Mouse (Mus musculus) 3T3-L1 (cell line): ENCODE results near the gene 4921524J17Rik.

Experiments
- DNase-seq: peaks from one replicate; pipeline ENCODE4 v3.0.0-alpha.2; 2015; ENCODE audit warnings: low read depth, low spot score

Gene 4921524J17Rik

DNA sequence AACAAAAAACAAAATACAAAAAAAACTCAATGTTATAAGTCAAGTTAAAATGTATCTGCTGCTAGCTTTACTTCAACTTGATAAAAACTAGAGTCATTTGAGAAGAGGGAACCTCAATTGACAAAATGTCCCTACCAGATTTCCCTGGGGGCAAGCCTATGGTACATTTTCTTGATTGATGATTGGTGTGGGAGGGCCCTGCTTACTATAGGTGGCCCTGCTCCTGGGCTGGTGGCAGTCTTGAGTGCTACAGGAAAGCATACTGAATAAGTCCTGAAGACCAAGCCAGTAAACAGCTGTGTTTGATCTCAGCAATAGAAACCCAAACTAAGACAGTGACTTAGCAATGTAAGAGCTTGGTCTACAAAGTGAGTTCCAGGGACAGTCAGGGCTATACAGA, 11.5 kb upstream of the 4921524J17Rik start:
- DNase-seq: no peak

DNA sequence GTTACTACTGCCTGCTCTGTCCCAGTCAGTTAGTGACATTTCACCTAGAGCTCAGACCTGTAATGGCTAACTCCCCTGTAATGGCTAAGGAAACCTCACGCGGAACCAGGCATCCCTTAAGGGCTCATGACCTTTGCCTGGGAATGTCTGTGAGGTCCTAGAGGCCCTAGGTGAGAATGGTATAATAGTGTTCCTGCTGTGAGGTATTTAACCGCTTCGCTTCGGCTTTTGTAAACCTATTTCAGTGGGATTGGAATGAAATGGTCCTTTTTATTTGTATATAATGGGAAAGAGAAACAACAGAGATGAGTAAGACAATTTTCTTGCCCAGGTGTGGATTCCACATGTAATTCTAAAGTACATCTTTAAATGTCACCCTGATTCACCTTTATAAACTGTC, 8.9 kb upstream of the 4921524J17Rik start:
- no peak for DNase-seq

DNA sequence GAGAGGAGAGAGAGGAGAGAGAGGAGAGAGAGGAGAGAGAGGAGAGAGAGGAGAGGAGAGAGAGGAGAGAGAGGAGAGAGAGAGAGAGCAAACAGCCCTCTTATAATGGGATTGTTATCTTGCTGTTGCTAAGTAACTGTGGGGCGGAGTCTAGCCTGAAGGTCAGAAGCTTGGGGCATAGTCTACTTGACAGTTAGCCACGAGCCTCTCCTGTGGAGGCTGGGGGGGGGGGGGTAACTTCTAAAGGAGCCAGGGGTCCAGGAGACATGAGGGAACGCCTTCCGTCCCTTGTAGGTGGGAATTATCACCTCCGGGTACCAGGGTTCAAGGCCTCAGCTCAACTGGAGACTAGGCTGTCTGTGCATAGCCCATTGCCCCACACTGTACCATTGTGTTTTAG, 3.1 kb upstream of the 4921524J17Rik start:
- DNase-seq: no peak

DNA sequence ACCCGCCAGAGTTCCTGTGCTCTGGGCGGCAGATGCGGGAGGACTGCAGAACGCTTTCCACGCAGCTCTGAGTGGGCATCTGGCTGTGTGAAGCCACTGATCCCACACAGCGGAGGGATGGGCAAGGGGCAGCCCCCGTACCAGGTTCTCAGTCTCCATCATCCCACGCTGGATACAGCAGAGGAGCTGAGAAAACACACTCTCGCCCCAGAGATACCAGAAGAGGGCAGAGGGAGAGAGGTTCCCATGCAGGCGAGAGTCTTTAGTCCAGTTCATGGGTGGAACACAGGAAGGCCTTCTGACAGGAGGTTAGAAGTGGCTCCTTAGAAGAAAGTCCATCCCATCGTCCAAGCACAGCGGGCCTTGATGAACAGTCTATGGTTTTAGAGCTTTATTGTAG, 2.2 kb upstream of the 4921524J17Rik start:
- no peak for DNase-seq

DNA sequence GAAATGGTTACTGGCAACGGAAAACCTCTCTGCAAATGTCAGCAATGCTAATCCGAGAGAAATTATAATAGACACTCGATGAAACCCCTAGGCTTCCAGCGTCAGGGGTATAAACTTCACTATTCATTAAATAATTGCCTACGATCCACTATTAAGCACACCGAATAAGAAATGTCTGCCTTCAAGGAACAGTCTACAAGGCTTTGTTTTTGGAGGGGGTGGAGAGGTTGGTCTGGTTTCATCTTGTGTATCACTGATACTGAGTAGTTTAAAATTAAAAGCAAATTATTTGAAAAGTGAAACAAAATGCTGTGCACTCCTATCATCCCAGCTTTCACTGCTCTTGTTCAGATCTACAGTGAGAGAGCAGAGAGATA, 372 bp upstream of the 4921524J17Rik start:
- DNase-seq: no peak

DNA sequence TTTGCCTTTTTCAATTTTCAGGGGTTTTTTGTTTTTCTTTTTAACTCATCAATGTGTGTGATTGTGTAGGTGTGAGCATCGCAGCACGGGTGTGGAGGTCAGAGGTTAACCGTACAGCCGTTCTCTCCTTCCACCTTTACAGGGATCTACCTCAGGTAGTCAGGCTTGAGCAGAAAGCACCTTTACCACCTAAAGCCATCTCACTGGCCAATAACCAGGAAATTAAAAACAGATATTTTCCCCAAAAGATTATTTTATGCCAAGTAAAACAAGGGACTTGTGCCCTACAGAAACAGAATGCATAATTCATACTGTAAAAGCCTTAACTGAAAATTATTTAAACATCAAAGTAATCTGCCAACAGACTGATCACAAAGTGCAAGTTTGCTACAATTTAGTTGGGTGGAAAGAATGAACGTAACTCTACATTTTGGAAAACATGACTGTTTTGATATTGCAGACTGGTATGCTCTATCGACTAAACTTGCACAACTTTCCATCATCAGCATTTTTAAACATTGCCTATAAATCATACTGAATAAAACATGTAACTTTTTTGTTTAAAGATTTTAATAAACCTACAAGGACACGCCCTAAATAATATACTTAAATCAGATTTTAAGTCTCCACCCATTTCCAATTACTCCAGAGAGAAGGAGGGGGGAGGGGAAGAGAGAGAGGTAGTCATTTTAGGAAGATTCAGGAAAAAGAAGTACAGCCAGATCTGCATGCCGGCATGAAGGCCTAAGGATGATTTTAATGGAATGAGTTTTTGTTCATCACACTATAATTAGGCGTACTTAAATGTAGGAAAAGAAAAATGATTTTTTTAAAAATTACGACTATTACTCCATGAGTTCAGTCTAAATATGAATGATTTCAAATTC, 1.1 kb downstream of the 4921524J17Rik start:
- DNase-seq: peak; percentile 79

DNA sequence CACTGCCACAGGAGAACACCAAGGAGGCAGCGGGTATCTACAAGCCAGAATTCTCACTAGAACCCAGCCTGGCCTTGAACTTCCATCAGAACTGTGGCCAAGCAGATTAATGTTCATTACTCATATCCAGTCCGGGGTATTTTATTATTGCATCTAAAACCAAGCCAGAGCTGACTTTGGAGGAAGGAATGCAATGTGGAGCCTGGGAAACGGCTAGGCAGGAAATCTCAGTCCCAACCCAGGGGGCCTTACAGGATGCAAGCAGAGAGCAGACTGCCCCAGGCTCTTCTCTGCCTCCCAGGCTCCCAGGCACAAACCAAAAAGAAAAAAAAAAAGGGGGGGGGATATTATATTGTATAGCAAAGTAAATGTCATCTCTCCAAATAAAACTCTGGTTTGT, 1.8 kb downstream of the 4921524J17Rik start:
- peak; percentile 95 for DNase-seq

DNA sequence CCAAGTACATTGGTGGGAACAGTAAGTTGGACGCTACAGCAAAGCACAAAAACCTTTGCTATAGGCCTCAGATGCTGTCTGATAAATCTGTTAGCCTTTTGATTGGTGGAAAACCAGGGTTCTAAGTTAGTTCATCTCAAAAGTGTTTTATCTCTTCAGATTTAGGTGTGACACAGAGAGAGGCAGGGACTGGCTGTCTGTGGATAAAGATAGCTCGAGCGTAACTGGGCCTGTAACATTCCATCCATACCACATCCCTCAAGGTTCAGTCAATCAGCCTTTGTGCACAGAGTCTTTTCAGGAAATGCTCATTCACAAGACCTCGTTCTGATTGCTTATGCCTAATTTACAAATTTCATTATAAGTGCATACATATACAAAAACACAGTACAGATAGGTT, 3.4 kb downstream of the 4921524J17Rik start:
- peak; percentile 78 for DNase-seq

DNA sequence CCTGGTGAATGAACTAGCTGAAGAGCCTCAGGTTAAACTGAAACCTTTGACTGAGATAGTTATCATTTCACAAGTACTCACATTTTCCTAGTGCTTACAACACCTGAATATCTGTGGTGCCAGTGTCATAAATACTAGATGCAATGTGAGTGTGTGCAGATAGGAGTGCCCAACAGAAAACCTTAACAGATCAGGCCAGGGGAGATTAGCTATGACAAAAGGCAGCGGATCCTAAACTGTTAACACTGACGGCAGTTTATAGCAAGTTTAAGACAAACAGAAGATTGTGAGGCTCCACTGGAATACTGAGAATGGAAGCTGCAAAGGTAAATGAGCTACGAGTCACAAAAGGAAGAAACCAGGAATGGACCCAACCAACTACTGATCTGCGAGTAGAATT, 5.6 kb downstream of the 4921524J17Rik start:
- DNase-seq: no peak

DNA sequence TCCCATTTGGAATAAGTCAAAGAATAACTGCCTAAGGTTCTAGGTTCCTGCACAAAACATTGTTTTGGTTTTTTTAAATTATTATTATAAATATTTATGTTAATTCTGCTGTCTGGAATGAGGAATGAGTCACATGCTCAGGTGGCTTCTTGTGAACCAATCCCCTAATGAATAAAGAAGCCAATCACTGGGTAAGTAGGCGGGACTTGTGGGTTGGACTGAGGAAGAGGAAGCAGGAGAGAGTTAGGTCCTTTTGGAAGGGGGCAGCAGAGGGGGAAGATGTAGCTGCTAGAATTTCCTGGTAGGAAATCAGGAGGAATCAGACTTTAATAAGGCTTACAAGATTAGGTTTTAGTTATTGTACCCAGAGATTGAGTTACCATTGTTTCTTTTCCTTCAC, 11.3 kb downstream of the 4921524J17Rik start:
- DNase-seq: no peak

DNA sequence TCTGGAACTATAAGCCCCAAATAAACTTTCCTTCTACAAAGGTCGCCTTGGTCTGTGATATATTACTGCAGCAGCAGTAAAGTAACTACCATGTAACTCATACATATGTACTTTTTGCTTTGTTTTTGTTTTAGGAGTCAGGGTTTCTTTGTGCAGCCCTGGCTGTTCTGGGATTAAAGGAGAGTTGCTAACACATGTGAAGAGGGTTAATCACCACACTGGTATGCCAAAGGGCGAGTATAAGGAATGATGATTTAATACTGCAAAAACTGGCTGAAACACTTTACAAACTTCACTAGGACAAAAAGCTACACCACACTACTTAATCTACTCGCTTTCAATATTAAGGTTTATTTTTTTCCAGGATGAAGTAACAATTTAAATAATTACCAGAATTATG, 24.1 kb downstream of the 4921524J17Rik start:
- DNase-seq: peak; percentile 65

DNA sequence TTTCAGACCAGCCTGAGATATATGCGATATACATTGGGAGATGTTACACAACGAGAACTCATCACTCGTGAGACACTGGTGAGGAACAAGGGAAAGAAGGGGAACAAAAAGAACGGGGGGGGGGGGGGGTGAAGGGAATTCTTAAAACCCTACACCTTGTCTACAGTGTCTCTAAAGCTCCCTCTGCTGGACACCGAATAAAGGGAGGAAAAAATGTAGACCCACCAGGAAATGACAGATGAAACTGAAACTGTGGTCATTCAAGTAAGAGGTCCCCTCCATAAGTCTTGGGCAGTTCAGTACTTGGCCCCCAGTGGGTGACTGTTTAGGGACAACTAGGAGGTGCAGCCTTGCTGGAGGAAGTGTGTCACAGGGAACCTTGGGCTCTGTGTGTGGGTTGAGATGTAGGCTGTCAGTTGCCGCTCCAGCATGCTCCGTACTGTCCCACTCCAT, 24.6 kb downstream of the 4921524J17Rik start:
- DNase-seq: peak; percentile 91

DNA sequence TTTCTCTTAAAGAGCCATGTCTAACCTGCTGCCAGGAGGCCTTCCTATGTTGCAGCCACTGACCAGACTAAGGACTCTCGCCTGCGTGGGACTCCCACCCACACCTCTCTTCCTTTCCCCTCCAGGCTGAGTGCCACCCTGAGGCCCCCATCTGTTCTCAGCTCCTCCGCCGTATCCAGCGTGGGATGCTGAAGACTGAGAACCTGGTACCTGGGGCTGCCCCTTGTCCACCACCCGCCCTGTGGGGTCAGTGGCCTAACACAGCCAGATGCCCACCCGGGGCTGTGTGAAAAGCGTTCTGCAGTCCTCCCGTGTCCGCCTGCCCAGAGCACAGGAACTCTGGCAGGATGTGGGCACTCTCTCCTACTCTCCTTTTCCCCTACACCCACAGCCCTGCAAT, 26.7 kb downstream of the 4921524J17Rik start:
- DNase-seq: no peak

DNA sequence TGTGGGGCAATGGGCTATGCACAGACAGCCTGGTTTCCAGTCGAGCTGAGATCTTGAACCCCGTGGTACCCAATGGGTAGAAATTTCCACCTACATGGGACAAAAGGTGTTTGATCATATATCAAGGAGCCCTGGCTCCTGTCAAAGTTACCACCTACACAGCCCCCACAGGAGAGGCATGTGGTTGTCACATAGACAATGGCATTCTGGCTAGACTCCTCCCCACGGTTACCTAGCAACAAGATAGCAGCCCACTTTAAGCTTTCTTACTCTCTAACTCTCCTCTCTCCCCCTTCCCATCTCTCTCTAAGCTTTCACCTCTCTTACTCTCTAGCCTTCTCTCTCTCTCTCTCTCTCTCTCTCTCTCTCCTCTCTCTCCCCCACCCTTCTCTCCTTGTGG, 27.2 kb downstream of the 4921524J17Rik start:
- DNase-seq: no peak

DNA sequence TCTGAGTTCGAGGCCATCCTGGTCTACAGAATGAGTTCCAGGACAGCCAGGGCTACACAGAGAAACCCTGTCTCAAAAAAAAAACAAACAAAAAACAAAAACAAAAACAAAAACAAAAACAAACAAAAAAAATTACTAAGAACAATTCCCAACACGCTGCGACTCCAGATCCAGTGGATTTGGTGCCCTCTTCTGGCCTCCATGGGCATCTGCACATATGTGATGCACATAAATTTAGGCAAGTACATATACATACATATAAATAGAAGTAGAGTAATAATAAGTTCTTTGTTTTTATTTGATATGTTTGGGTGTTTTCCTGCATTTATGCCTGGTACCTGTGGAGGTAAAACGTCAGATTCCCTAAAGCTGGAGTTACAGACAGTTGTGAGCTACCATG, 34.1 kb downstream of the 4921524J17Rik start:
- no peak for DNase-seq

DNA sequence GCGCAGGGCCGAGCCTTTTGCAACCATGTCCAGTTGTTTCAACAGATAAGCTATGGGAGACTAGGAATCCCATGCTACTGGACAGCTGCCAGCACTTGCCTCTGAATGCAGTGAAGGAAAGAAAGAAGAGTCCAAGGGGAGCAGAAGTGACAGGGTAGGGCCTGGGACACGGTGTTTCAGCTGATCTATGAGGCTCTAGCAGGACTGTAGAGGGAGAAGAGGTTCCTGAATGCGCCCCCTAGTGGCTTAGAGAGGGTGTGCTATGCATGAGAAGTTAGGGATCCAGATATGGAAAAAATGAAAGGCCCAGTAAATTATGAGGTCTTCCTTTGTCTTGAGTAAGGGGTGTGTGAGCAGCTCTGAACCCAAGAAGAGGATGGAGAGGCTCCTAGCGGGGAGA, 35.1 kb downstream of the 4921524J17Rik start:
- DNase-seq: peak; percentile 65

DNA sequence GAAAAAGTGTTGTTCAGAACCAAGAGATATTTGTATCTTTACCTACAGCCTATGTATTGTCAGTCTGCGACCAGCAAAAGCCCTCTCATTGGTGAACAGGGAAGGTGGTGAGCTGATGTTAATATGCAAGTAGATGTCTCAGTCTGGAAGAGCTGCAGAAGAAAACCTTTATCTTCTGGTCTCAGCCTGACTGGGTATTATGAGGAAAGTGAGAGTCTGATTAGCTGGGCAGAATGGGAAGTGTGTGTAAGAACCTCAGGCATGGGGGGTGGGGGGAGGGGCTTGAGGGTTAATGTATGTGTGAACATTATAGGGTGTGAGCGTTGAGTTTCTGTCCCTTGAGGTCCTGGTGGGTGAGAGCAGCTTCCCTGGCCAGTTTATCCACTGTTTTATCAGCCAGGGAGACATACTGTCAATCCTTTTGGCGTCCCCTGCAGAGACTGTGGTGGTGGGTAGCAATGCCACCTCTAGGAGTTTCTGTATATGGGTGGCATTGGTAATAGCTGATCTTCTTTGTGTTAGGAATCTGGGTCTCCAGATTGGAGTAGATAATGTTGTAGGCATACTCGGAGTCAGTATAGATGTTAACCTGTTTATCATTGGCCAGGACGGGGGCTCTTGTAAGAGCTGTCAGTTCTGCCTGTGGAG, 36.1 kb downstream of the 4921524J17Rik start:
- no peak for DNase-seq

DNA sequence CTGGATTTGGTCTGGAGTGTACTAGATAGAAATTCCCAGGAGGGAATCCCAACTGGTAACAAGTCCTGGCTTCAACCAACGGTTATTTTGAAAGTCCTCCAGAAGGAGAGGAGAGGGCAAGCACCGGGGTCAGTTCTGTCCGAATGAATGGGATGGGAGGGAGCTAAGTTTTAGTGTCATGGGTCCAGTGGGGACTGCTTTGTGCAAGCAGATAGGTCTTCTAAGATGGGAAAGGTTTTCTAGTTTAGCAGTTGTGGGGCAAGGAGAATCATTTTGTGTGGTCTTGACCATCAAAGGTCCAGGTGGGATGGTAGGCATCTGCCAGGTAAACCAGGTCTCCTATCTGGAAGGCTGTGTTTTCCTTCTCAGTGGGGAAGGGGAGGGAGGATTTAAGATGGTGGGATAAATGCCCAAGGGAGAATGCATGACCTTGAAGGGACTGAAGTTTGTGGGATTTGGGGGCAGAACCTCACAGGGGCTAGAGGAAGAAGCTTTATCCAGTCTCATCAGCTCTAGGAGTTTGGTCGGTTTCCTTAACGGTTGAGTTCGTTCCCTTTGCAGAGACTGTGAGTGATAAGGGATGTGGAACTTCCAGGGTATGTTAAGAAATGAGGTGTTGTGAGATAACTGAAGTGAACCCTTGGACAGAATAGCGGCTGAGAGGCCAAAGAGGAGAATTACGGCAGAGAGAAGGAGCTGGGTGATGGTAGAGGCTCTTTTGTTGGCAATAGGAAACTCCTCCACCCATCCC, 36.8 kb downstream of the 4921524J17Rik start:
- no peak for DNase-seq

DNA sequence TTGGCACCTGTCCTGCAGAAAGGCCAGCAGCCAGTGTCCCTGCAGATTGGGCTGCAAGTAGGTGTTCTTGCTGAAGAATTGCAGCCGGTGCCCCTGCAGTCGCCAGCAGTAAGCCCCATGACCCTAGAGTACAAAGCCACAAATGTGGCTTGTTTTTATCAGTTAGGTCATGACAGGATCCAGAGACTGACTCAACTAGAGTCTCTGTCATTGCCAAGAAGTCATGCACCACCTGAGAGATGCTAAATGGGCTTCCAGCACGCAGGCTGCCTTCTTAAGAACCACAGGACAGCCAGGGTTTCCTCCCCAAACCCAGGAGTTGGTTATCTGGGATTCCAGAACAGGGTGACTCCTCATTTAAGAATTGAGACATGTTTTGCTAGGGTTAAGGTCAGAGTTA, 37.6 kb downstream of the 4921524J17Rik start:
- no peak for DNase-seq

DNA sequence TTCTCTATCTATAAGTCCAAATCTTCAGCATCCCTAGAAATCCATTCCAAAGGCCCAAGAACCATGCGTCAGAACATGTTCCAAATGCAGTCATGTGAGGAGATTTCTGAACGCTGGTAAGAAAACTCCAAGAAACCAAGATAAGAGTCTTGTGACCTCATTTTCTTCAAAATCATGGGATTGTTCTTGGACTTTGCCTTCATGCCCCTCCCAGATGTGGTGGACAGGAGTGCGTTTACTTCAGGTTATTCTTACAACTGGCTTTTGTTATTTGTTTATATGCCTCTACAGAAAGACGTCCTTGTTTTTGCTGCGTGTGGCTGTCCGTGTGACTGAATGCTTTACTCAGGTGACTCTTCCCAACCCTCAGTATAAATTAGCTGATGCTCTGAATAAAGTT, 39.4 kb downstream of the 4921524J17Rik start:
- DNase-seq: no peak

DNA sequence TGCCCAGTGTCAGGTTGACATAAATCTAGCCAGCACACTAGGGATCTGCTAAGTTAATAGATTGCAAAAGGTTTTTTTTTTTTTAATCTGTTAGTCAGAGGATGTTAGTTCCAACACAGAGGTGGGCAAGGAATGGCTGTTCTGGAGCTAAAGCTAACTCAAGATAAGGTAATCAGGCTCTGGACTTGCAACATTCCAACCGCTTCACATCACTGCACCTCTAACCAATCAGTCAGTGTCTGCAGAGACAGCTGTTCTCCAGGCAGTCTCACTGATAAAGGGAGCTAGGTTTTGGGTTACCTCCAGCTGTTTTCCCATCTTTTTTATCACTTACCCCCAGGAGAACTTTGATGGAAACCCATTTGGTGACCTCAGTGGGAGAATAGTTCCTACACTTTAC, 41.2 kb downstream of the 4921524J17Rik start:
- no peak for DNase-seq

DNA sequence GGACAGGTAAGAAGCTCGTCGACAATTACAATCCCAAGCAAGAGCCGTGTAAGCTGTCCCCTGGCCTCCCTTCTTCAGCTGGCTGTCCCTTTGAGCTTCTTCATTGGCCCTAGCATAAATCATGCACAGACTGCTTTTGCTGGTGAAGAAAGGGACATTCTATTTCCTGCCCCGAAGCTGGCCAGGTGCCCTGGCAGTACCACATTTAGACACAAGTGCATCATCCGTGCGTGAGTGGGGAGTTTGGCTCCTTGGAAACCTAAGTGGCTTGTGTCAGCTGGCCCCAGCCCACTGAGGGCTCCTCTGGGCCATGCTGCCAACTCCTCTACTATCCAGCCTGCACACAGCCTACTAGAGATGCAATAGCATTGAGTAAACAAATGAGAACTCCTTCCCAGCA, 46.4 kb downstream of the 4921524J17Rik start, which contains the start of gene Mylk3:
Gene Mylk3, minus strand, starts transcription at position 141 of the 400 bp plus-strand sequence.
- no peak for DNase-seq
